Mouse (Mus musculus): Measurements from ENCODE around the gene Chst10.

- TF ChIP-seq POLR2A (IDR thresholded peaks at IDR 0.05; ENCODE audit: control insufficient read depth, low read depth, low read length) (no peak), CTCF (IDR thresholded peaks at IDR 0.05; ENCODE audit: control insufficient read depth, insufficient read depth, insufficient replicate concordance, low read depth, low read length) (no peak)
Observed at GRCm38 (mm10) chr1:38834899-38835298, 63.1 kb downstream of the Chst10 start.

Measured in testis, adult 2 months (tissue).